ENCODE assay signal across 8 mouse cellular contexts in the genomic region with DNA sequence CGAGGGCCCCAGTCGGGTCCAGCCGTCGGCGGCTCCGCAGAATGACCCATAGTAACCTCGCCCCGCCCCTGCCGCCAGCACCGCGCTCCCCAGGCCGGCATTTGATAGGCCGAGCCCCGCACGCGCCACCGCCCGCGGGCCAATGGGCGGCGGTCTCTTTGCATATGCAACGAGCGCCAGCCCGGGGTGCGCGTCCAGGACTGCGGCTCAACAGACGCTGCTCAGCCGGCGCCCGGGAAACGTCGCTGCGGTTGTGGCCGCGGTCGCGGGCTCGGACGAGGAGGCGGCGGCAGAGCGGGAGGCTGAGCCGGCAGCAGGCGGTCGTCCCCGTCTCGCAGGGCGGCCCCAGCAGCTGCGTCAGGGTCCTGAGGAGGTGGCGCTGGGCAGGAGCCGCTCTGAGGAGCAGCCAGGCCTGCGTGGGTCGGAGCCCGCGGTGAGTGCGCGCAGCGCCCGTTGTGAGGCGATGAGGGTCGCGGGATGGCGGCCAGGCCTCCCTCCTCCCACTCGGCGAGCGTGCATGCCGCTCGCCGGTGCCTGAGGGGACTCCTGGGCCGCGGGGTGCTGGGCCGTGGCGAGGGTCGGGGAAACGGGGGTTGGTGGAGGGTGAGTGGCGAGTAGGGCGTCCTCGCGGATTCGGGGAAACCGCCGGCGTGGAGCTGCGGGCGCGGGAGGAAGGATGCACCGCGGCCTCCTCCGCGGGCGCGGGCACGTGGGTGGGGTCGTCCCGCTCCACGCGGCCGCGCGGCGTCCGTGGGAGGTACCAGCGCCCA. TPM values are rescaled to one million over a fixed set of nuclear protein-coding genes. Genes with fewer than 3 reads are reported as not detected.
DNase-seq lines count a peak whose midpoint lies in the region; ATAC-seq and TF ChIP-seq lines count a peak whose summit lies in the region.

A gene (plus strand): TSS at position 155 of the 770 bp plus-strand sequence.
A gene (plus strand): TSS at position 368 of the 770 bp plus-strand sequence.

- H3K9me3 ChIP-seq in ES-E14 (ENCODE audit: control insufficient read depth, insufficient read depth, low read depth, low read length), result no peaks in the 10 kb centered on the region
- no peaks in the 10 kb centered on the region for H3K9me3 ChIP-seq in forebrain, embryonic 14.5 days (replicated peaks; ENCODE audit: control insufficient read depth, low read length)
- H3K9me3 ChIP-seq in liver, postnatal 0 days (ENCODE audit: low read length), result no peaks in the 10 kb centered on the region
- H3K9me3 ChIP-seq in neural tube, embryonic 13.5 days, result no peaks in the 10 kb centered on the region

- H3K4me1 ChIP-seq in ES-E14 (ENCODE audit: control insufficient read depth in 2 of 2, insufficient read depth in 2 of 2, low read length in 2 of 2, poor library complexity in 1 of 2), result peaks cover 0 to 9% of the 10 kb centered on the region in 2 experiments; a peak in 2 of 4 replicates
- peaks cover 18% of the 10 kb centered on the region for H3K4me1 ChIP-seq in forebrain, embryonic 14.5 days (ENCODE audit: control insufficient read depth, insufficient read depth, low read length)
- H3K4me1 ChIP-seq in liver, postnatal 0 days (ENCODE audit: insufficient read depth), result peaks cover 19% of the 10 kb centered on the region
- H3K4me1 ChIP-seq in neural tube, embryonic 13.5 days (replicated peaks), result peaks cover 36% of the 10 kb centered on the region

- intact Hi-C loops in heart, postnatal 14 days (cut with DNase I), result loop anchor here (10.0 kb wide), 2 partner anchors 123 to 1107 kb away; no protein-coding TSS in a partner anchor

- TF ChIP-seq EP300 in liver, postnatal 0 days (IDR thresholded peaks at IDR 0.05; ENCODE audit: low read depth), result no peak

- under 1% methylated on average over 102 of the region's 104 CpGs for WGBS in forebrain, embryonic 14.5 days
- under 1% methylated on average over 94 of the region's 104 CpGs for WGBS in liver, postnatal 0 days (ENCODE audit: insufficient replicate concordance)
- WGBS in neural tube, embryonic 13.5 days, result under 1% methylated on average over 81 of the region's 104 CpGs

- no peaks in the 10 kb centered on the region for H3K36me3 ChIP-seq in ES-E14 (ENCODE audit: control insufficient read depth, insufficient read depth, low read length, poor library complexity, severe bottlenecking)
- no peaks in the 10 kb centered on the region for H3K36me3 ChIP-seq in forebrain, embryonic 14.5 days (ENCODE audit: control insufficient read depth, insufficient read depth, low read length)
- no peaks in the 10 kb centered on the region for H3K36me3 ChIP-seq in liver, postnatal 0 days (replicated peaks; ENCODE audit: insufficient read depth, low read length)
- H3K36me3 ChIP-seq in neural tube, embryonic 13.5 days, result no peaks in the 10 kb centered on the region

- H3K4me2 ChIP-seq in forebrain, embryonic 14.5 days (ENCODE audit: low read length), result peak within 1 kb of the TSS; percentile 56
- H3K4me2 ChIP-seq in liver, postnatal 0 days (ENCODE audit: low read depth, low read length), result peak within 1 kb of the TSS; percentile 73
- H3K4me2 ChIP-seq in neural tube, embryonic 13.5 days, result peak within 1 kb of the TSS; percentile 69

- peak; percentile 99 for ATAC-seq in forebrain, embryonic 14.5 days
- peak; percentile 100 for ATAC-seq in liver, postnatal 0 days
- ATAC-seq in neural tube, embryonic 13.5 days (ENCODE audit: low read depth), result peak; percentile 100

- peak within 1 kb of the TSS; percentile 93 for H3K9ac ChIP-seq in ES-E14 (ENCODE audit: insufficient read depth, low read depth, low read length, poor library complexity, severe bottlenecking)
- H3K9ac ChIP-seq in forebrain, embryonic 14.5 days (ENCODE audit: low read length), result peak within 1 kb of the TSS; percentile 97
- peak within 1 kb of the TSS; percentile 81 for H3K9ac ChIP-seq in liver, postnatal 0 days (replicated peaks)
- H3K9ac ChIP-seq in neural tube, embryonic 13.5 days, result peak within 1 kb of the TSS; percentile 98

- H3K27me3 ChIP-seq in forebrain, embryonic 14.5 days (replicated peaks; ENCODE audit: control insufficient read depth, insufficient read depth, low read length), result no peaks in the 10 kb centered on the region
- H3K27me3 ChIP-seq in liver, postnatal 0 days (ENCODE audit: insufficient read depth, low read length), result no peaks in the 10 kb centered on the region
- no peaks in the 10 kb centered on the region for H3K27me3 ChIP-seq in neural tube, embryonic 13.5 days

- in situ Hi-C loops in ES-E14 (cut with MboI; ENCODE audit: low sequenced_read_pairs in 2 of 2, unreplicated experiment in 2 of 2), result no loop called here

- peak within 1 kb of the TSS; percentile 86 to 94 for H3K4me3 ChIP-seq in ES-E14 (ENCODE audit: insufficient read depth in 1 of 2, low read depth in 1 of 2, low read length in 2 of 2, poor library complexity in 1 of 2, severe bottlenecking in 1 of 2)
- peak within 1 kb of the TSS; percentile 99 for H3K4me3 ChIP-seq in forebrain, embryonic 14.5 days (ENCODE audit: low read depth, low read length)
- peak within 1 kb of the TSS; percentile 68 for H3K4me3 ChIP-seq in liver, postnatal 0 days (ENCODE audit: low read depth, low read length)
- H3K4me3 ChIP-seq in neural tube, embryonic 13.5 days, result peak within 1 kb of the TSS; percentile 91

- peak; percentile 92 for DNase-seq in ES-E14 (ENCODE audit: low read depth, low spot score)
- peak; percentile 95 for DNase-seq in cerebellum, adult 11 months
- peak; percentile 98 for DNase-seq in forebrain, embryonic 14.5 days (ENCODE audit: low spot score)
- peak; percentile 97 to 98 for DNase-seq in heart, postnatal 14 days
- DNase-seq in layer of hippocampus, adult 11-12 months (ENCODE audit: low spot score), result peak; percentile 98
- peak; percentile 97 for DNase-seq in liver, postnatal 0 days
- DNase-seq in telencephalon, adult 2 months (ENCODE audit: low read depth, low spot score), result peak; percentile 88

- TF ChIP-seq CTCF in liver, postnatal 0 days (IDR thresholded peaks at IDR 0.05; ENCODE audit: low read depth), result no peak

- H3K27ac ChIP-seq in ES-E14 (ENCODE audit: insufficient read depth, low read depth, low read length, poor library complexity, severe bottlenecking), result peak within 1 kb of the TSS; percentile 72
- H3K27ac ChIP-seq in forebrain, embryonic 14.5 days (ENCODE audit: low read depth, low read length), result peak within 1 kb of the TSS; percentile 98
- peak within 1 kb of the TSS; percentile 84 for H3K27ac ChIP-seq in liver, postnatal 0 days (ENCODE audit: low read depth)
- H3K27ac ChIP-seq in neural tube, embryonic 13.5 days (replicated peaks), result peak within 1 kb of the TSS; percentile 99

TF ChIP-seq in ES-E14, 5 proteins besides CTCF, POLR2A, EP300 and RAD21:
- no peak for TF ChIP-seq ZNF384 (IDR thresholded peaks at IDR 0.05; ENCODE audit: low read depth, low read length)
- TF ChIP-seq HCFC1 (IDR thresholded peaks at IDR 0.05; ENCODE audit: borderline replicate concordance, insufficient read depth, low read length), result no peak
- TF ChIP-seq MAFK (IDR thresholded peaks at IDR 0.05; ENCODE audit: insufficient read depth, low read depth, low read length), result no peak
TF ChIP-seq in ES-E14: peak in this region for 0.

RNA-seq across cellular contexts. Expression of the first gene that starts in this region (rescaled TPM):
- total RNA-seq in ES-E14 (2012; rRNA removed), result 76.4 and 104 TPM in 2 replicates
- 81.5 and 101 TPM in 2 replicates for polyA plus RNA-seq in forebrain, embryonic 14.5 days (2014; fragmentation: Nextera tagmentation; extraction: Ambion mirVana)
- total RNA-seq in heart, postnatal 14 days (2021), result 1 to 10 TPM; 6.4 to 7.6 TPM
- 7.6 and 8.4 TPM in 2 replicates for polyA plus RNA-seq in liver, postnatal 0 days (2015; fragmentation: Nextera tagmentation; extraction: Ambion mirVana)
- polyA plus RNA-seq in neural tube, embryonic 13.5 days (2015; fragmentation: Nextera tagmentation; extraction: Ambion mirVana), result 70.2 and 94.7 TPM in 2 replicates

RNA-seq across cellular contexts. Expression of the second gene that starts in this region (rescaled TPM):
- 14.9 and 23.0 TPM in 2 replicates for total RNA-seq in ES-E14 (2012; rRNA removed)
- 3.4 and 3.6 TPM in 2 replicates for polyA plus RNA-seq in forebrain, embryonic 14.5 days (2014; fragmentation: Nextera tagmentation; extraction: Ambion mirVana)
- 1 to 10 TPM; 1.7 TPM for total RNA-seq in heart, postnatal 14 days (2021)
- polyA plus RNA-seq in liver, postnatal 0 days (2015; fragmentation: Nextera tagmentation; extraction: Ambion mirVana), result 0.59 and 0.65 TPM in 2 replicates
- 2.0 and 2.2 TPM in 2 replicates for polyA plus RNA-seq in neural tube, embryonic 13.5 days (2015; fragmentation: Nextera tagmentation; extraction: Ambion mirVana)

Comparison
In these comparisons a context has a peak if more than half of its experiments do, and no peak if none do; other contexts are left out.
1. Peak in every context shown above with its lines: DNase-seq, ATAC-seq, H3K4me3 ChIP-seq and H3K27ac ChIP-seq.